Mouse (Mus musculus): ENCODE measurements around the gene Vmn1r14.
"Not testable (repeated sequence)": the region's sequence is repeated elsewhere in the genome, so short reads cannot be mapped to it uniquely, and the experiment has no call there.

The Vmn1r14 gene

DNA sequence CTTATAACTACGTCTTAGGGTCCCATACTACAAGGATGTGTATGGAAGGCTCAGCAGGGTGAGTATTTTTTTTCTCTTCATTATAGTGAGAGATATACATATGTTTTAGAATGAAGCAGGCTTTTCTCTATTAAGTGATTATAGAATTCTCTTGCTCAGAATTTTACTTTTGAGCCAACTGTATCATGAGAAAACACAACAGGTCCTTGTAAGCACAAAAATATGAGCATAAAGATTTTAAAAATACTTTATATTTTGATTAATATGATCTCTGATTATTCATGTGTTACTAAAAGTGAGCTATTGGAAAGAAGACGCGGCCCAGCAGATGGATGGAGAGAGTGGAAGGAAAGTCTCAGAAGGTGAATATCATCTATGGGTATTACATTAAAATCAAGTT is at the start of gene Vmn1r14:
Gene Vmn1r14, plus strand, starts transcription at position 301 of the 400 bp plus-strand sequence.
- DNase-seq (ENCODE audit: low spot score), result no peak

- not testable (repeated sequence) for DNase-seq (ENCODE audit: low spot score)
Observed at GRCm38 (mm10) chr6:57190016-57190415, 41.5 kb upstream of the Vmn1r14 start.

GRCm38 (mm10) chr6:57202990-57203389 is 28.5 kb upstream of the Vmn1r14 start, which contains the start of gene Vmn1r13:
Gene Vmn1r13 (plus strand): TSS chr6:57203290.
- DNase-seq (ENCODE audit: low spot score), result not testable (repeated sequence)

GRCm38 (mm10) chr6:57257652-57258051 is 26.2 kb downstream of the Vmn1r14 start, which contains the start of gene Vmn1r15:
Gene Vmn1r15 (plus strand): TSS chr6:57257952.
- no peak for DNase-seq (ENCODE audit: low spot score)

GRCm38 (mm10) chr6:57260990-57261389 is 29.5 kb downstream of the Vmn1r14 start:
- no peak for DNase-seq (ENCODE audit: low spot score)

DNA sequence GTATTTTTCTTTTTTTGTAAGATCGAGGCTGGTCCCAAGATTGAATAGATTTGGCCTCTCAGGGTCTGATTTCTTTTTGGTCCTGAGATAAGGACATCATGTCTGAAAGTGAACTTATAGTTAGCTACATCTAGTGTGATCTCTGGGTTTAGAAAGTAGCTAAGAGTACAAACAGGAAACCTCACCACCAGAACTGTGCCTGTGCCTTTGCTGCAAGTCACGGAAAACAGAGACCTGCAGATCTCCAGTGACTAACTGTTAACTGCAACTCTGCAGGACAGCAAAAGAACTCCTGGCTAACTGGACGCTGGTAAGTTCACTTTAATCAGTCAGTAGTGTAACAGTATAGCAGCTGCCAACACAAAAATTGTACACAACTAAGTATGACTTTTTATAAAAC is 40.4 kb downstream of the Vmn1r14 start:
- DNase-seq (ENCODE audit: low spot score), result no peak

DNA sequence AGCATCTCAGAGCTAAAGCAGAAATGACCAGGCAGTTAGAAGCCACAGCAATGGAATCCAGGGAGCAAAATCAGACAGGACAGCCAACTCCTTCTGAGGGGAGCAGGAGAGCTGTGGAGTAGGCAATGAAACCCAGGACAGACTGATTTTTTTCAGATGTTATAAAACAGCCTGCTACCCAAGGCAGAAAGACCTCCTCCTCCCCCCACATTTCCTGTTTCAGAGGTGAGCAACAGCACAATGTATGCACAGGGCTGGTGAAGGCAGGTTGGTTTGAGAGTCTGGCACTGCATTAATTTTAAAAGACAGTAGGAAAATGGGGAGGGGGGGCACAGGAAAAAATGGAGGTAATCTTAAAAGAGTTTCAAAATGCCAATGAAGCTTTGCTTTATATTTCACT is 41.0 kb downstream of the Vmn1r14 start:
- DNase-seq (ENCODE audit: low spot score), result no peak

GRCm38 (mm10) chr6:57278952-57279351 is 47.5 kb downstream of the Vmn1r14 start:
- no peak for DNase-seq (ENCODE audit: low spot score)
